Mouse (Mus musculus) intestine, embryonic 15.5 days (tissue): Measurements from ENCODE around the gene Grik2. TPM values are rescaled to one million over a fixed set of nuclear protein-coding genes. Genes with fewer than 3 reads are reported as not detected.

Experiments
- ATAC-seq: fragments of 200-750 bp; cut with Nextera tagmentation; 2 replicates; pipeline ENCODE4 v1.8.0; 2017; ENCODE audit warnings: moderate TSS enrichment, moderate library complexity
- H3K27ac ChIP-seq: fragments of 300-500 bp; sonication (generic); 2 replicates; pipeline ENCODE4 v1.5.1; 2015; ENCODE audit warnings: mild to moderate bottlenecking, inconsistent platforms
- H3K27me3 ChIP-seq: fragments of 300-500 bp; sonication (generic); replicated peaks from 2 replicates; pipeline ENCODE4 v1.6.1; 2015; ENCODE audit warnings: inconsistent platforms
- H3K36me3 ChIP-seq: fragments of 300-500 bp; sonication (generic); 2 replicates; pipeline ENCODE4 v1.6.1; 2015; ENCODE audit warnings: inconsistent platforms
- H3K4me1 ChIP-seq: fragments of 300-500 bp; sonication (generic); replicated peaks from 2 replicates; pipeline ENCODE4 v1.6.1; 2015; ENCODE audit warnings: inconsistent platforms
- H3K4me2 ChIP-seq: fragments of 300-500 bp; sonication (generic); replicated peaks from 2 replicates; pipeline ENCODE4 v1.6.1; 2015; ENCODE audit warnings: mild to moderate bottlenecking, inconsistent platforms
- H3K4me3 ChIP-seq: fragments of 300-500 bp; sonication (generic); replicated peaks from 2 replicates; pipeline ENCODE4 v1.5.1; 2015; ENCODE audit warnings: inconsistent platforms
- H3K9ac ChIP-seq: fragments of 300-500 bp; sonication (generic); 2 replicates; pipeline ENCODE4 v1.6.1; 2015; ENCODE audit warnings: inconsistent platforms
- H3K9me3 ChIP-seq: fragments of 300-500 bp; sonication (generic); 2 replicates; pipeline ENCODE4 v1.6.1; 2016; ENCODE audit warnings: inconsistent platforms
- WGBS: fragments of 180-500 bp; shearing (Covaris S2); methylation state at CpG from one replicate; pipeline ENCODE4 v1.1.7; 2015; 5-methylcytosine and 5-hydroxymethylcytosine counted together
- polyA plus RNA-seq: library from polyadenylated mRNA; unstranded; fragments of >200 nt; fragmentation: Nextera tagmentation; extraction: Ambion mirVana; gene quantifications from 2 replicates; pipeline ENCODE4 v1.2.1, GENCODE M21; 2015

Grik2 gene
- polyA plus RNA-seq: 2.5 and 3.1 TPM in 2 replicates

DNA sequence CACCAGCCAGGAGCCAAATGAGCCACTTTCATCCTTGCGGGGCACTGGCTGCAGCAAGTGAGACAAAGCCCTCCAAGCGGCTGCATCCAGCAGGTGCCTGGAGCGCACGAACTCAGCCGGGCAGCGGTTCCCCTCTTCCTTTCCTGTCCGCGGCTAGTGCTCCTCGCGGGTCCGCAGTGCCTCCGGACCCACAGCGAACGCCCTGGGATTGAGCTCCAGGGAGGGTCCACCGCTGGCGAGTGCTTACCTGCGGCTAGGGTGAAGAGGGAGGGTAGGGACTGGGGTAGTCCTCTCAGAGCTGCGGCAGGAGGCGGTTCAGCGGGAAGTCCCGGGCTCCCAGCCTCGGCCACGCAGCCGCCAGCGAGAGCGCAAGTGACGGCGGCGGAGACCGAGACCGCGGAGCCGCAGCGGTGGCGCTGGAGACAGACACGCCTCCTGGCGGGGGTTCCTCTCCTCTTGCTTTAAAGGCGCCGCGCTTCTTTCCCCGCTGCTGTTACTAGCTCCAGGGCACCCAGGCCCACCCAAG lies at the start of gene Grik2:
Gene Grik2 (minus strand): TSS at position 386 of the 526 bp plus-strand sequence.
- Histone ChIP-seq H3K9me3 (no peaks in the 10 kb centered on the region), H3K4me1 (0 out of 2 replicates have a peak, but pooled peaks cover 8% of the 10 kb centered on the region), H3K36me3 (no peaks in the 10 kb centered on the region), H3K9ac (peak within 1 kb of the TSS; percentile 46), H3K4me2 (peak within 1 kb of the TSS; percentile 97), H3K27me3 (peaks cover 12% of the 10 kb centered on the region; the same call in 1 of the 2 replicates), H3K27ac (no peak within 1 kb of the TSS), H3K4me3 (peak within 1 kb of the TSS; percentile 58)
- peak; percentile 94 for ATAC-seq
- under 1% methylated on average over 41 of the region's 41 CpGs for WGBS

DNA sequence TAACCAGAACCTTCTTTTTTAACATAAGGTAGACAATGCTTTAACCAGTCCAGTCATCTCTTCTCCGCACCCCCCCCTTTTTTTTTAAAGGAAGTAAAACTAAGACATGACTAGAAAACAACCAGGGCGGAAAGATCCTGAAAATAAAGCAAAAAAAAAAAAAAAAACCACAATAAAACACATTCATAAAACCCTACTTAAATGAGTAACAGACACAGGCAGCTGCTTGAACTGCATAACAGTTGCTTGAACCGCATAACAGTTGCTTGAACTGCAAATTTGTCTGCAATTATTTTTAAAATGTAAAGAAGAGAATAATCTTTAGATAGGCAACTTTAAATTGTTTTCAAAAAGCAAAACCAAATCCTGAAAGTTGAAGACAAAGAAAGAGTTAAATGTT lies 45.8 kb upstream of the Grik2 start:
- Histone ChIP-seq H3K27ac (no peak overlapping the region), H3K9me3 (no peaks in the 10 kb centered on the region), H3K36me3 (no peaks in the 10 kb centered on the region), H3K4me1 (no peaks in the 10 kb centered on the region), H3K4me3 (no peak overlapping the region), H3K27me3 (no peaks in the 10 kb centered on the region), H3K9ac (no peak overlapping the region), H3K4me2 (no peak overlapping the region)
- WGBS: 85% methylated on average over 3 of the region's 3 CpGs
- no peak for ATAC-seq

DNA sequence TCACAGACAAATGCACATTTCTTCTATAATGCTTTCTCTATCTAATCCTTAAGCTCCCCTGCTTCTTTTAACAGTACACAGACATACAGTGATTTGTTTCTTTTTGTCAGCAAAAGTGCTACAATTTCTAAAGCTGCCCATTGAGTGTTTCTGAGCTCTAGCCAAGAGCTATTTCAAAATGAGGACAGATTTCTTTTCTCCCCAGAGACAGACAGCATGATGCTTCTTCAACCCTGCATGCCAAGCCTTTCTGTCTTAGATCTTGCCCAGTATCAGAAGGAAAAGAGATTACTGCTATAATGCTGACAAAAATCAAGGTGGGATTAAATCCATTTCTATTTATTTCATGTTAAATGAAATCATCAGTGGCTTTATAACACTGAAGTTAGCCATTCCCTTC lies 18.7 kb upstream of the Grik2 start:
- Histone ChIP-seq H3K4me1 (no peaks in the 10 kb centered on the region), H3K36me3 (no peaks in the 10 kb centered on the region), H3K4me2 (no peak overlapping the region), H3K4me3 (no peak overlapping the region), H3K9ac (no peak overlapping the region), H3K27ac (no peak overlapping the region), H3K9me3 (no peaks in the 10 kb centered on the region), H3K27me3 (no peaks in the 10 kb centered on the region)
- no peak for ATAC-seq

DNA sequence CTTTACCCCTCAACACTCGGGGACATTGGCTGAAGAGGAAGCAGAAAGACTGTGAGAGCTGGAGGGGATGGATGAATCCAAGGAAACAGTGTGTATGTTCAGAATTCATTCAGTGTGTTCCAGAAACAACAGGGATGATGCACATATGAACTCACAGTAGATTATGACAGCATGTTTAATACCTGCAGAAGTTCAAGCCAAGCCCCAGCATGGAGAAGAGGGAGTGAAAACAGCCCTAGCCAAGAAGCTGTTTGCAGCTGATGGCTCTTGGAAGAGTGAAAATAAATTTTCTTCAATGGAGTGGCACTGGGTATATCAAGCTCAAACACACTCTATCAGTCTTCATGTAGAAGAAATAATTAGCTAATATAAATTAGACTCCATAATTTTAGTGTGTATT lies 12.4 kb upstream of the Grik2 start:
- 82% methylated on average over 1 of the region's 1 CpGs for WGBS
- no peaks in the 10 kb centered on the region for H3K4me1 ChIP-seq
- ATAC-seq: no peak

DNA sequence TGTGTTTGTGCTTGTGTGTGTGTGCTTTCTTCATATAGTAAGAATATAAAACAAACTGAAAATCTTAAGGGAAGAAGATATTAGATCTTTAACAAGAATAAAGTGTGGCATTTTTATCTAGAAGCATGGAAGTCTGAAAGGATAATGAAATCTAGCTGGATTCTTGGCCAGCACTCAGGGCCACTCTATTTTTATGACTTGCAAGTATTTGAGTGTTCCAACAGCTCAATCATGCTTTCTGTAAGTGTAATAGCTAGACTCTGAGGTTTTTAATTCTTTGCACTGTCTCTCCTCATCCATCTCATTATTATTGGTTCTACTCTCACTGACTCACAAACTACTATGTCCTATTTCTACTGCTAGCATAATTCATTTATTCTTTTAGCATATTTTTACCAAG lies 5.6 kb upstream of the Grik2 start:
- Histone ChIP-seq H3K9ac (no peak overlapping the region), H3K9me3 (no peaks in the 10 kb centered on the region), H3K4me2 (no peak overlapping the region), H3K27ac (no peak overlapping the region), H3K27me3 (no peaks in the 10 kb centered on the region), H3K36me3 (no peaks in the 10 kb centered on the region), H3K4me3 (no peak overlapping the region), H3K4me1 (no peaks in the 10 kb centered on the region)
- no peak for ATAC-seq

More for the DNA sequence above, 12.4 kb upstream of the Grik2 start:
- Histone ChIP-seq H3K4me3 (no peak overlapping the region), H3K9ac (no peak overlapping the region), H3K36me3 (no peaks in the 10 kb centered on the region), H3K4me2 (no peak overlapping the region), H3K9me3 (no peaks in the 10 kb centered on the region), H3K27ac (no peak overlapping the region), H3K27me3 (no peaks in the 10 kb centered on the region)

DNA sequence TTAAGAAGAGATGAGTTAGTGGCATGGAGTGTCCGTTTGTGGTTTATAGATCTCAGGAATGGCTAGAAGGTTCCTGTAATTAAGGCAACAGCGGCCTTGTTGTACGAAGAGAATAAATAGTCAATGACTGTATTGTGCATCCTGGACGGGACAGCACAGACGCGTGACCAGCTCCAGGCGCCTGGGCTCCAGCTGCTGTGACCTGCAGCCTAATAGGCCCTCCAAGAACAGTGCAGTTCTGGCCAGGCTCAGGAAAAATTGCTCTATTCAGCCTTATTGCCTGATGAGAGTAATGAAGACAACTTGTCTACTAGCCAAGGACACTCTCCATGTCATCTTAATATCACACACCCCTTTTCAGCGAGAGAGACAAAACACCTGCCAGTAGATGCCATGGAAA lies 1.8 kb upstream of the Grik2 start:
- no peak for ATAC-seq
- no peak overlapping the region for H3K4me3 ChIP-seq
- H3K4me1 ChIP-seq: 0 out of 2 replicates have a peak, but pooled peaks cover 8% of the 10 kb centered on the region
- no peak overlapping the region for H3K4me2 ChIP-seq
- no peak overlapping the region for H3K27ac ChIP-seq
- 0 out of 2 replicates have a peak, but pooled peaks cover 6% of the 10 kb centered on the region for H3K27me3 ChIP-seq
- no peak overlapping the region for H3K9ac ChIP-seq
- WGBS: 61% methylated on average over 8 of the region's 8 CpGs
- H3K36me3 ChIP-seq: no peaks in the 10 kb centered on the region
- H3K9me3 ChIP-seq: no peaks in the 10 kb centered on the region

DNA sequence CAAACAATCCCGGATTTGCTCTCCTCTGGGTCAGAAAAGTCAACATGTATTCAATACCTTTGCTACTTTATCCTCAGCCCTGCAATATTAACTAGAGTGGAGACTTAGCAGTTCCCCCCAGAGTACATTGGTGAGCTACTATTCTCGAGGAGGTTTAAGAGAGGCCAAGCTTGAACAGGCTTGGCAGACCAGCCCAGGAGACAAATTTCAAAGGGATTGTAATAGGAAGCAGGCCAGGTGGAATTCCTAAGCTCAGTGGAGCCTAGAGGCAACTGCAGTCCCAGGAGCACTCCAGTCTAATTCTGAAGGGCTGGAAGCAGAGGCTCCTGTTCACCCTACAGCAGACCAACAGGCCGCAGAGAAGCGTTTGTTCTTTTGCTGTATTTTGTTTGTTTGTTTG lies 1.1 kb upstream of the Grik2 start:
- Histone ChIP-seq H3K9me3 (no peaks in the 10 kb centered on the region), H3K4me3 (no peak overlapping the region), H3K27me3 (0 out of 2 replicates have a peak, but pooled peaks cover 6% of the 10 kb centered on the region), H3K4me2 (no peak overlapping the region), H3K27ac (no peak overlapping the region), H3K36me3 (no peaks in the 10 kb centered on the region), H3K4me1 (0 out of 2 replicates have a peak, but pooled peaks cover 8% of the 10 kb centered on the region), H3K9ac (no peak overlapping the region)
- 49% methylated on average over 4 of the region's 4 CpGs for WGBS
- ATAC-seq: no peak

DNA sequence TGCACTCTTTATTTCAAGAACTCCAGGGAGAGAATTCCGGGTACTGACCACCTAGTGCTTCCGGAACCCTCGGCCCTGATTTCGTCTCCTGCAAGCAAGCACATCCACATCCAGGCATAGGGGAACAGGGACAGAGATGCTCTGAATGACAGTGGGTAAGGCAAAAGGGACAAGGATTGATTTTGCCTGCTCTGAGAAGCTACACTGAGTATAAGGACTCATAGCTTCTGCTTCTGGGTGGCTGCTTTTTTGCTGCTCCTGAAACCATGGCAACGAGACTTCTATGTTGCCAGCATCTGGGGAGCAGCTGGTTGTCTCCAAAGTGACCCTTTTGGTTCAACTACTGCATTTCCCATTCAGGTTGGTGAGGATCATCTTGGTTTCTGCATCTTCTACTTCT lies 348 bp upstream of the Grik2 start:
- peak overlapping the region; percentile 58 for H3K4me3 ChIP-seq
- no peak overlapping the region for H3K9ac ChIP-seq
- ATAC-seq: no peak; the same call in 1 of the 2 replicates
- WGBS: 10% methylated on average over 5 of the region's 5 CpGs
- H3K27me3 ChIP-seq: peaks cover 7% of the 10 kb centered on the region; the same call in 1 of the 2 replicates
- H3K27ac ChIP-seq: no peak overlapping the region
- peak overlapping the region; percentile 97 for H3K4me2 ChIP-seq
- H3K36me3 ChIP-seq: no peaks in the 10 kb centered on the region
- H3K9me3 ChIP-seq: no peaks in the 10 kb centered on the region
- H3K4me1 ChIP-seq: 0 out of 2 replicates have a peak, but pooled peaks cover 8% of the 10 kb centered on the region

DNA sequence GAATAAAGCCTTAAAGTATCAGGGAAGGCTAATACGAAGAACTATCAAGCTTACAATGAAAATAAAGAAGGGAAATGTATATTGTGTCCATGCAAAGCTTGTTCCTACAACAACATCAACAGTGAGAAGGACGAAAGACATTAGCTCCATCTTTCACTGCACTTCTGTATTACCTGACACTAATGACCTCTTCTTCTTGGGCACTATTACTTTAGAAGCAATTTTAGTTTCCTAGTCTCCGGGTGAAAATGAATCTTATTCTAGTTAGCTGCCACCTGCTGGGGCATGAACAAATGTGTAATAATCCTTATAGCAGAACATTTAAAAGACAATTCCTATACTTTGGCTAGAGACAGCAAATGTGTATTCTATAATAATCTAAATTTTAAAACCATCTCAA lies 1.9 kb downstream of the Grik2 start:
- Histone ChIP-seq H3K4me2 (no peak overlapping the region), H3K27ac (no peak overlapping the region), H3K4me3 (no peak overlapping the region), H3K9ac (no peak overlapping the region), H3K36me3 (no peaks in the 10 kb centered on the region), H3K27me3 (peaks cover 21% of the 10 kb centered on the region; the same call in 1 of the 2 replicates), H3K9me3 (no peaks in the 10 kb centered on the region), H3K4me1 (0 out of 2 replicates have a peak, but pooled peaks cover 8% of the 10 kb centered on the region)
- WGBS: 57% methylated on average over 3 of the region's 3 CpGs
- no peak for ATAC-seq

DNA sequence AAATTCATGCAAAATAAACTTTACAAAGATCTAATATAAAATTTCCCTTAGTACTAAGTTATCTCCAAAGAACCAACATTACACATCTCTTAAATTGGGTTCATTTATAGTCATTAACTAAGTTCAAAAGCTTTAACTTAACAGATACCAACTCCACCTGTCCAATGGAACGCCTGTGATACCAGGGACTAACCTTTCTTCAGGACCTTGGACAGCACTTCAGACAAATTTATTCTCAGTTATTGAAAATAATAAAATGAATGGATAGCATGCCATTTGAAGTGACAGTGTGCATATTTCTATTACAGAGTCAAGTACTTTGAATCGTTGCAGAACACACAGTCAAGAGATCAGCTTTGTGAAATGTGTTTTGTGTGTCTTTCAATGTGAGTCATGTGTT lies 3.1 kb downstream of the Grik2 start:
- Histone ChIP-seq H3K9ac (no peak overlapping the region), H3K4me2 (no peak overlapping the region), H3K9me3 (no peaks in the 10 kb centered on the region), H3K27me3 (peaks cover 21% of the 10 kb centered on the region; the same call in 1 of the 2 replicates), H3K36me3 (no peaks in the 10 kb centered on the region), H3K4me1 (0 out of 2 replicates have a peak, but pooled peaks cover 8% of the 10 kb centered on the region), H3K27ac (no peak overlapping the region), H3K4me3 (no peak overlapping the region)
- 32% methylated on average over 2 of the region's 2 CpGs for WGBS
- ATAC-seq: no peak

DNA sequence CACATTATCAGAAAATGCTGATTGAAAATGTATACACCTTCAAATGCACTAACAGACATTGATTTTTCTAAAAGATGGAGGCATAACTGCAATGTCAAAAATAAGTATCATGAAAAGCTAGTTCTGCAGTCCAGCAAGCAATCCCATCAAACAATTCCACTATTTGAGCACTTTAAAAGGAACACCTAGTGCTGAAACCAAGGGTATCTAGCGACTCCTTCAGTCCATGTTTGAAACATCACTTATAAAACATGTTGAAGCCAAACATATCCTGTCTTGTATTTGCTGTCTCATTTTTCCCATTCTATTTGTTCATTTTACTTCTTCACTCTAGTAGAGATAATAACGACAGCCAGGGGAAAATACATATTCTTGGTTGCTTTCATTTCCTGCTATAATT lies 3.7 kb downstream of the Grik2 start:
- WGBS: 10% methylated on average over 2 of the region's 2 CpGs
- no peaks in the 10 kb centered on the region for H3K9me3 ChIP-seq
- no peak overlapping the region for H3K9ac ChIP-seq
- H3K27me3 ChIP-seq: peaks cover 21% of the 10 kb centered on the region; the same call in 1 of the 2 replicates
- 0 out of 2 replicates have a peak, but pooled peaks cover 8% of the 10 kb centered on the region for H3K4me1 ChIP-seq
- no peak overlapping the region for H3K4me2 ChIP-seq
- no peak overlapping the region for H3K4me3 ChIP-seq
- no peaks in the 10 kb centered on the region for H3K36me3 ChIP-seq
- no peak overlapping the region for H3K27ac ChIP-seq
- ATAC-seq: no peak

DNA sequence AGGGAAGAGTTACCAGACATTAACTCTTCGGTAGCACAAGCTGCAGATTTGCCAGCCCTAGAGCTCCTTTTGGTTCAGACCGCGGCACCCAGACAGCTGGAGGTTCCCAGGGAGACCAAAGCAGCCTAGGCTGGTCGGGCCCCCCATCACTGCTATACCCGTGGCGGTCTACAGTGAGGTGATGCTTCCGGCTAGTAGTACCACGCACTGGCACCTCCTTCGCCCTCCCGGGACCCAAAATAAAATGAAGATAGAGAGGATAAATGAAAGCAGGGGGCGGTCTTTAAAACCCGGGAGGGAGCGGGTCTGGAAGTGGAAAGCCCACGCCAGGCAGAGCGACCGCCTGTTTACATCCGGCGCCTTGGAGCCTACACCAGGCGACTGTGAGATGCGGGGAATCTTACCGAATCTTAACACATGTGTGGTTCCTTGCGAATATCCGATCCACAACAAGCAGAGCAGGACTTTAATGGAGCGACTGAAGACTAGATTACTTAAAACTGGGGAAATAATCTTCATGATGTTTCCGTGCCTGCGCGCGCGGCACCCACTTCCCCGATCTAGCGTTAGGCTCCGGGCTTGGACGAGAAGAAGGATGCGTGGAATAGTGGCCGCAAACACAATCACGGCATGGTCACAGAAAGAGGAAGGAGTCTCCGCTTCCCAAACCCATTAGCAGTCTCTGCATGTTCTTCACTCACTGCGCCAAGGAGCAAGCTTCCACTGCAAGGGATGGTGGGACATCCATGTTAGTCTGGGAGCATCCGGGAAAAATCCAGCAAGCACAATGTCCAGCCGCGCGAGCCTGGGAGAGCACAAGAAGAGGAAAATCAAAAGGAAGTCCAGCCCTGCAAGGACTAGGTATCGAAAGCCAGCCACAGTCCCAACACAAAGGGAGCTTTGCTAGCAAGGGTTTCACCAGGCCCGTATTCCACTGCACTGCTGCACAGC lies 5.5 kb downstream of the Grik2 start:
- Histone ChIP-seq H3K9ac (no peak overlapping the region), H3K27me3 (peaks cover 18% of the 10 kb centered on the region; the same call in 1 of the 2 replicates), H3K27ac (no peak overlapping the region), H3K4me3 (peak overlapping the region; percentile 42), H3K4me1 (no peaks in the 10 kb centered on the region), H3K4me2 (peak overlapping the region; percentile 85), H3K36me3 (no peaks in the 10 kb centered on the region), H3K9me3 (no peaks in the 10 kb centered on the region)
- peak; percentile 63 for ATAC-seq
- WGBS: under 1% methylated on average over 44 of the region's 44 CpGs
